Mouse (Mus musculus): ENCODE results near the gene Hes1. TPM values are rescaled to one million over a fixed set of nuclear protein-coding genes. Genes with fewer than 3 reads are reported as not detected.

Gene Hes1
- total RNA-seq, 4 experiments from 2014 or later, result 17.9 to 29.6 (median 23.7) TPM

DNA sequence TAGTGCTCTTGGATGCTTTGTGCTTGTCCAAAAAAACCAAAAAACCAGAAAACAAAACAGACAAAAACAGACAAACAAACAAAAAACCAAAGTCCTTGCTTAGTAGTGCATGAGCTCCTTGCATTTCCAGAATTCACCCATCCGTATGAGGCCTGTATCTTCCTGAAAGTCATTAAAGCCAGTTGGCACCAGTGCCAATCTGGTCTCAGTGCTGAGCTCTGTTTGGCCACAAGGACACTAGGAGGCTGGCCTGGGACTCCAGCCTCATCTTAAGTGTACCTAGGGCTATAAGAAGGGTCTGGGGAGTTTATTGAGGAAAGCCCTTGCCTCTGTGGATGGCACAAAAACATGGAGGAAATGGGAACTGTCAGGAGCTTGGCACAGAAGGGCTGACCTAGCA, 50.3 kb downstream of the Hes1 start:
- no peak for DNase-seq (ENCODE audit: low spot score)

Other genes starting within 250 kb of the Hes1 start
- under 1 TPM in 2 of 4 experiments, not detected in 2; 0.17 to 0.22 TPM for gene Cpn2, start 203.1 kb downstream of the Hes1 start, total RNA-seq (2022)
- gene Lrrc15, start 218.9 kb downstream of the Hes1 start, total RNA-seq (2022), result under 1 TPM in 3 of 4 experiments, not detected in 1; 0.06 to 0.41 (median 0.19) TPM
- under 1 TPM; 0.19 to 0.83 (median 0.41) TPM for gene Gp5, start 246.4 kb downstream of the Hes1 start, total RNA-seq (2022)